Mouse (Mus musculus) T-helper 17 cell (primary cell): ENCODE data around the gene Flnb.

ENCODE experiments used
- in situ Hi-C, 2 experiments: fragments of 300-600 bp; cut with MboI, MseI; formaldehyde crosslinking; loops; 1 replicate in 1 of 2; 2 replicates in 1 of 2; pipeline ENCODE4 v1.15.1; 2025; ENCODE audit warnings: high pct_unique_total_duplicates in 2 of 2

The Flnb gene

DNA sequence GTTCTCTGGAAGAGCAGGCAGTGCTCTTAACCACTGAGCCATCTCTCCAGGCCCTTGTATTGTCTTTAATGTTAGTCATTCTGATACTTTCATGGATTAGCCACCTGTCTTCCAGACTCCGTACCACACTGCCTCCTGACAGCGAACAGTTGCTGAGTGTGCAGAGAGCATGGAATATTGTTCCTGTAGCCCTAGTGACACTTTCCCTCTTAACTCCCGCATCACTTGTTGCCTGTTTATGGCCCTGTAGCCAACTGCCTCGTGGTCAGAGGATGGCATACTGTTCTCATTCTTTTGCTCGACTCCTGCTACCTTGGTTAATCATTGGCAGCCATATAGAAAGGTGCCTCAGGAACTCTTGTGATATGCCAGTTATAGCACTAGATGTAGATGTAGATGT, 45.4 kb downstream of the Flnb start:
- in situ Hi-C loops, result no loop called here

DNA sequence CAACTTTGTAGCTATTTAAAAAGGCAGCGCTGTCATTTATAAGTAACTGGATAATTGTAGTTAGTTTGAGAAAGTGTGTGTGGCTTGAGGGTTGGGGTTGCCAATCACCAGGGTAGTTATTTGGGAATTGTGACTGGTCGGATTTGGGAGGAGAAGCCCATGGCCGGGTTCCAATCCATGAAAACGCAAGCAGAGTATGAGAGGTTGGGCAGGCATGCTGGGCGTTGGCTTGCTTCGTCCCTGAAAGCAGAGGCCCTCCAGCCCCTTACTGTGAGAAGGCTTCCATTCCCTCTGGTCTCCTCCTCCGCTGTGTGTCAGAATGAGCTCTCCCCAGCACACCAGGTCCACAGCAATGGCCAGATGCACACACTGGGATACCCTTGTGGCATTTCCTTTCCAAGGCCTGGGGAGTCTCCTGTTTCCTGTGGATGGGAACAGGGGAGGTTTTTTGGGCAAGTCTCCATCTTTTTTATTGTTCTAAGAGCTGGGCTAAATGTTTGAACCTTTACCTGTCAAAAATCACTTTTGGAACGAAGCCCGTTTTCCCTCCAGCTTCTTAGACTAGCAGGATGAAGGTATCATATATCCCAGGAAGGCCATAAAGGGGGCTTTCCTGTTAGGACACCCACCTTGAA, 46.2 kb downstream of the Flnb start:
- in situ Hi-C loops, result no loop called here

DNA sequence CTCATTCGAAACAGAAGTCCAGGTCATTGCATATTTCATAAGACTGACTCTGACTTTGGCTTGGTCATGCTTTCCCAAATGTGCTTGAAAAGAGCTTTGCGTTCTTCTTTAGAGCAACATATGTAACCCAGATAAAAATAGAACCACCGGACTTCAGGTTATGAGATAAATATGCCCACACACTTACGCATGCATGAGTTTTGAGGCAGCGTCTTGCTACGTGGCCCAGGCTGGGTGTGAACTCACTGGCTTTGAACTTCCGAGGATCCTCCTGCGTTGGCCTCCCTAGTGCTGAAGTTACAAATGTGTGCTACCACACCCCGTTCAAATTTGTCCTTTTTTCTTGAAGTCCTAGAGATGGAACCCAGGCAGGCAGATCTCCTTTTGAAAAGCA, 46.7 kb downstream of the Flnb start:
- in situ Hi-C loops, result no loop called here

DNA sequence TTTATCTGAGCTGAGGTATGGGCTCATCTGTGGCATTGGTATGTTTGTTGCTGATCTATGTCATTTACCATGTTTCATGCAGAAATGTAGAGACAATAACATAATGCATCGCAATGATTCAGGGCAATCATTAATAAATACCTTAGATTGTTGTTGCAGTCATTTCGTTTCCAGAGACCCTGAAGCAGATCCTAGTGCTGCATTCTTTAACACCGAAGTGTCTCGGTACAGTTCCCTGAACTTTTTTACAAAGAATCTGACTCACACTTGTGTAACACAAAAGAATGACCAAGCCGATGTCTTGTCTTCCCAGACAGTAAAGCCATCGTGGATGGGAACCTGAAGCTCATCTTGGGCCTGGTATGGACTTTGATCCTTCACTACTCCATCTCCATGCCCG, 49.5 kb downstream of the Flnb start:
- in situ Hi-C loops, result no loop called here

DNA sequence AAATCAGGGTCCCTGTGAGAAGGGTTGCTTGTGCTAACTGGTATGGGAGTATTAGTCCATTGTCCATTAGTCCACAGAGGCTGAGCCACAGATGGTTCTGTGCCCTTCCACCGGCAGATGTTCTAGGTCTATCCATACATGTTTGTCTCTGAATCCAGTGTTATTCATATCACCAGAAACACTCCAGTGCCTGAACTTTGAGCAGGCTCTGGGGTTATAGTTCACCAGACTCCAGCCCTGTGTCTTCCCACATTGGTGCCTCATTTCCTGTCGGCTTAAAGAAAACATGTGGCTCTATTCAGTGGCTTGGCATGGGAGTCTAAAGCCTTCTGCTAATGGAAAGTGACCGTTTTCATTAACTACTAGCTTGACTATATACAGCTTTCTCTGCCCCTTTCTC, 50.1 kb downstream of the Flnb start:
- in situ Hi-C loops, result no loop called here

DNA sequence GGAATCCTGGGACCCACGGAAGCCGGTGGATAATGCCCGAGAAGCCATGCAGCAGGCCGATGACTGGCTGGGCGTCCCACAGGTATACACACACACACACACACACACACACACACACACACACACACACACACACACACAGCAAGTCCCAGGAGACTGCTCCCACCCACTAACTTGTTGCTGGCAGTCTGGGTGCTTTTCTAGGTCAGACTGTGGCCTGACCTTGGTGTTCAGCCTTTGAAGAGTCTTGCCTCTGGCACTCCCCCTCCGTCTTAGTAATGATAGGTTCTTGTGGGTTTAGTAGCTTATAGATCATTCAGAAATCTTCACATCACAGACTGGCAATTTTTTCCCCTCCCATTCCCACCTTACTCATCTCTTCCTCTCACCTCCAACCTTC, 52.0 kb downstream of the Flnb start:
- in situ Hi-C loops, result no loop called here

DNA sequence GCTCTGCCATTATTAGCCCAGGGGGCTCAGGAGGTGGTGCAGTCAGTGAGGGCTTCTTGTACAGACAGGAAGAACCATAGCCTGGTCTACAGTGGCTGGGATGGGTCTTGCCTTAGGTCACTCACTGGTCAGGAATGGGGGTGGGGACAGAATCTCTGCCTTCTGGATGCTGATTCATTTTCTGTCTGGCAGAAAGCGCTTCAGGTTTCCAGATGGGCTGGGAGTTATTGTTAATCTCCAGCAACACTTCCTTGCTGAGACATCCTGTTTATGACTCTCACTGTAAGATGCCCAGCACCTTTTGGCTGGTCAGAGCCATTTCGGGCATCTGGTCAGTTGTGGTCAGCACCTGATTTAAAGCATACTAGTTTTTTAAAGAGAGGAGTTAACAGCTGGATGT, 55.8 kb downstream of the Flnb start:
- in situ Hi-C loops, result no loop called here

DNA sequence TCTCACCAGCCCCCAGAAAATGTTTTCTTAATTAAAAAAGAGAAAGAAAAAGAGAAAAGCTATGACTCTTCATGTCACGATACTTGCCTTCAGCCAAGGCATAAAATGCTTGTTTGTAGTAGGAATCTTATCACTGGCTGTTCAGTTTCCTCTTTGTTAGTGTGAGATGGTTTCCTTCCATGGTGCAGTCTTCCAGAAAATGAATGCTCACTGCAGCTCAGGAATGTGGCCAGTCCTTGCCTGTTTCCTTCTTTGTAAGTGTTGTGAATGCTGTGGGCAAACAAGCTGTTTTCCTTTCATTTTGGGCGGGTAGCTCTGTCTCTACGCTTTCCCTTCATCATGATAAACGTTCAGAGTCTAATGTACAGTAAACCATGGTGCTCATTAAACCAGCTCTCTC, 56.7 kb downstream of the Flnb start:
- in situ Hi-C loops, result no loop called here

DNA sequence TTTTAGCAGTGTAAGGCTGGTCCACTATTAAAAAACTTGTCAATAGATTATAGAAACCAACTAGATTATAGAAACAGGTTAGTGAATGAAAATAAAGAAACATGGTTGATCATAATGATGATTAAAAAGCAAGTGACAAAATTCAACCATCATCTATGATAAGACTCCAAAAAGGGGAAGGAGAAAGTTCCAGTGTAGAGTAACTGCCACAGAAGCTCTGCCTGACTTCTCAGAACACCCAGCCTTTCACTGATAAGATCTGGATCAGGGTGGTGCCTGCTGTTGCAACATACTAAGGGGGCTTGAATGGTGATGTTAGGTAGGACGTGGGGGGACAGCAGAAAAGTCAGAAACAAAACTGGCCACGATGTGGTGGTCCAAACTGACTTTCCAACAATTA, 60.2 kb downstream of the Flnb start:
- in situ Hi-C loops, result no loop called here

DNA sequence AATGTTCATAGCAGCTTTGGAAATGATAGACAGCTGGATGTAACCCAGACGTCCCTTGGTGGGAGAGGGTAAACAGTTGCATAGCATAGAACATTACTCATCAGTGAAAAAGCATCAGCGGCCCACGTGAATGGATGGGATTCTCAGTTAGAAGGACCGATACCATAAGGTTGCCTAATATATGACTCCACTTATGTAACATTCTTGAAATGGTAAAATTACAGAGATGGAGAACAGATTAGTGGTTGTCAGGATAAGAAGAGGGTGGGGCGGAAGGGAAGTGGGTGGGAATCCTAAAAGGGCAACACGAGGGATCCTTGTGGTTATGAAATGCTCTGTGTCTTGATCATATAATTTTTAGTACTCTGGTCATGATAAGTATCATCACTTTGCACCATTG, 62.6 kb downstream of the Flnb start:
- in situ Hi-C loops, result no loop called here

DNA sequence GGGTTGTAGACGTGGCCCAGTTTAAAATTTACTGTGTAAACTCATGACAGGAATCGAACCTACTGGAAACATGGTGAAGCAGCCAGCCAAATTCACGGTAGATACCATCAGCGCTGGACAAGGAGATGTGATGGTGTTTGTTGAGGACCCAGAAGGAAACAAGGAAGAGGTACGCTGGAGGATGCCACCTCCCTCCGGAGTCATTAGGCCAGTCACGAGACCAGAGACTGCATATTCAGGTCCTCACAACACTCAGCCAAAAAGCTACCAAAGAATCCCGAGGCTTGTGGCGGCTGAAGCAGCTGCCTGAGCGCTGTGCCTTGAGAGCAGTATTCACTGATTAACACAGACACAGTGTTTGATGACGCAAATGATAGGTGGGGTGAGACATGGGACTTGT, 63.8 kb downstream of the Flnb start:
- in situ Hi-C loops, result no loop called here

DNA sequence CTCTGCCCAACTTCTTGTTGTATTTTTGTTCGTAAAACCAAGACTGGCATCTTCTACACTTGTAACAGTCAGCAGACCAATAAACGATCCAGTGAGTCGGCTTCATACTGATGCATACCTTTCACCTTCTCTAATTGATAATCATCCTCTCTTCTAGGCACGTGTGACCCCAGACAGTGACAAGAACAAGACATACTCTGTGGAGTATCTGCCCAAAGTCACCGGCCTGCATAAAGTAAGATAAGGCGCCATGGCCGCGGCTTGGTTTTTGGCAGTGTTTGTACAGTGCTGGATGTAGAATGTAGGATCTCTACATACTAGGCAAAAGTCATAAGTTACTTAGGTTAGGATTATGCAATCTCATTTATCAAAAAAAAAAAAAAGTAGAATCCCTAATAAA, 64.3 kb downstream of the Flnb start:
- in situ Hi-C loops, result no loop called here

DNA sequence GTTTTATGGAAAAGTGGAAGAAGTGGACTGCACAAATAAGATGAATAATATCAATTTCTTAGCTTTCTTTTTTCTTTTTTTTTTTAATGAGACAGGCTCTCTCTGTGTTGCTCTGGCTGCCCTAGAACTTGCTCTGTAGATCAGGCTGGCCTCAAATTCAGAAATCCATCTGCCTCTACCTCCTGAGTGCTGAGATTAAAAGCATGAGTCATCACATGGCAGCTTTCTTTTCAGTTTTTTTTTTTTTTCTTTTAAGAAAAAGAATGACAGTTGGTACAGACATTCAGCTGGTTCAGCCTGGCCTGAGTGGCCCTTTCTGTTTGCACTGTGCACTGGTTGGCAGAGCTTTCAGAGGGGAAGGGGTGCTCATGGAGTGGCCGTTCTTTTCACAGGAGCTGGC, 66.4 kb downstream of the Flnb start:
- in situ Hi-C loops, result no loop called here

DNA sequence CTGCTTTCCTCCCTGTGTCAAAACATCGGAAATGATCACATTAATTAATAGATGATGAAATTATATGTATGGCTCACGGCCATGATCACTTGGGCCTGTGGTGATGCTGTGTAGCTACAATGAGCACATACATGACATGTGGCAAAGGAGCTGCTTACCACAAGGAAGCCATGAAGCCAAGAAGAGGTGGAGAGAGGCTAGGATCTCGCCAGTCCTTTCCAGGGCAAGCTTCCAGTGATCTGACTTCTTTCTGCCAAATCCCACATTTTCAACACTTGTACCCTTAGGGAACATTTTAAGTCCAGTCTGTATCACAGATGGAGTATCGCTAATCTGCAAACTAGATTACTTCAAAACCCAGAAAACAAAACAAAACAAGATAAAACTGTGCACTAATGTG, 67.1 kb downstream of the Flnb start:
- in situ Hi-C loops, result no loop called here

DNA sequence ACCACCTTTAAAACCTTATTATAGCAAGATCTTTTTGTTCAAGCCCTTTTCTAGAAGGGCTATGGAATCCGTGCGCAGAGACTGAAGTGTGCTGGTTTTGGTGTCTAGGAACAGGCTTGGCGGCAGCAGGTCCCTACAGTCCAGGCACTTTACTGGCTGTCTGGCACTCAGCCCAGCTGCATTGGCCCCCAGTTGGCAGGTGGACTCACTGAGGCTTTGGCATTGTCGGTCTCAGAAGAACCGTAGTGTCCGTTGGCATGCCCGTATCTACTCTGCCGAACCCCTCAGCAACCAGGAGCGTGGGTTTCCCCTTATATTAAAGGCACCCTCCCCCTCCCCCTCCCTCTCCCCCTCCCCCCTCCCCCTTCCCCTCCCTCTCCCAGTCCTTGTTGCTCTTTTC, 67.8 kb downstream of the Flnb start:
- in situ Hi-C loops, result no loop called here

DNA sequence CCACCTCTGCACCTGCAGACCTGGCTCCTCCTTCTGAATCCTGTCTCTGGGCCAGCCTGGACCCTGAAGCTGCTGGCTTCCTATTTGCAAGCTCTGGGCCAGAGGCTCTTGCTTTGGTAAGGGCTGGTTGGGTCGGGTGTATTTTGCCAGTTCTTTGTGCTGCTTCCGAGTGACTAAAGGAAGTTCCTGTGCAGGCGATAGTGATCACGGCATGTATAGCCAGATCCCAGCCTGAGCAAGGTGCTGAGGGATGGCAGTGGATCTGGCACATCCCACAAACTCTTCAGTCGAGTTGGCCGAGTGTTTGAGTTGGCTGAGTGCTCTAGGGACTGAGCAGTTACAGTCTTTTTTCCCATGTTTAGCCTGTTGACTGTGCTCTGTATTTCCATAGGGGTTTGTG, 68.3 kb downstream of the Flnb start:
- in situ Hi-C loops, result no loop called here

DNA sequence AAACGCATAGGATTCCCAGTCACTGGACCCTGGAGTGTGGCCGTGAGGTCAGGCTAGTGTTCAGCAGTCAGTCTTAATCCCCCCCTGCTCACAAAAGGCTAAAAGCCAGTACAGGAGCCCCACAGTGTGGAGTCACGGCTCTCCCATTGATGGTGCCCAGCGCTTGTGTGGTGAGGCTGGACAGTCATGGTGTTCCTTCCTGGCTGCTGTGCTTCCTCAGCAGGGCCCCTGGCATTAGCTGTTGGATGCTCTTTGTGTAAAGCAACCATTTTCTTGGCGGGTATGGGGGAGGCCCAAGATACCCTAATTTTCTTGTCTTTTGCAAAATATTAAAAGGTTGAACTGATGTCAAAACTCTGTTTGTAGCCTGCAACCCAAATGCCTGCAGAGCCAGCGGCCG, 69.4 kb downstream of the Flnb start:
- in situ Hi-C loops, result no loop called here

DNA sequence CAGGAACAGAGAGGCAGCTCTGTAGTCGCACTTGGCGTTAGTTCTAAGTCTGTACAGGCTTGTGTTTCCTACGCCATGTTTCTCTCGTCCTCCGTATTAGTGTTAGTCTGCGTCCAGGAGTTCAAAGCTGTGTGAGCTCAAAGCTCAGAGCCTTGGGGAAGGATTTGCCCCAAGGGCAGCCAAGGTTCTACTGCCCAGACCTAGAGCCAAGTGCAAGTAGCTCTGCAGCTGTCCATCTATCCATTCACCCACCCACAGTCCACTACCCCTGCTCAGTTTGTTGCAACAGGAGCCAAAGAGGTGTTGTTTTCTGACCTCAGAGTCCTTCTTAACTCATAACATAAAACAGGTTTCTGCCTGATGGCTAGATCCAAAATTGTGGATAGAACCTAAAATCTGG, 70.5 kb downstream of the Flnb start:
- in situ Hi-C loops, result no loop called here

DNA sequence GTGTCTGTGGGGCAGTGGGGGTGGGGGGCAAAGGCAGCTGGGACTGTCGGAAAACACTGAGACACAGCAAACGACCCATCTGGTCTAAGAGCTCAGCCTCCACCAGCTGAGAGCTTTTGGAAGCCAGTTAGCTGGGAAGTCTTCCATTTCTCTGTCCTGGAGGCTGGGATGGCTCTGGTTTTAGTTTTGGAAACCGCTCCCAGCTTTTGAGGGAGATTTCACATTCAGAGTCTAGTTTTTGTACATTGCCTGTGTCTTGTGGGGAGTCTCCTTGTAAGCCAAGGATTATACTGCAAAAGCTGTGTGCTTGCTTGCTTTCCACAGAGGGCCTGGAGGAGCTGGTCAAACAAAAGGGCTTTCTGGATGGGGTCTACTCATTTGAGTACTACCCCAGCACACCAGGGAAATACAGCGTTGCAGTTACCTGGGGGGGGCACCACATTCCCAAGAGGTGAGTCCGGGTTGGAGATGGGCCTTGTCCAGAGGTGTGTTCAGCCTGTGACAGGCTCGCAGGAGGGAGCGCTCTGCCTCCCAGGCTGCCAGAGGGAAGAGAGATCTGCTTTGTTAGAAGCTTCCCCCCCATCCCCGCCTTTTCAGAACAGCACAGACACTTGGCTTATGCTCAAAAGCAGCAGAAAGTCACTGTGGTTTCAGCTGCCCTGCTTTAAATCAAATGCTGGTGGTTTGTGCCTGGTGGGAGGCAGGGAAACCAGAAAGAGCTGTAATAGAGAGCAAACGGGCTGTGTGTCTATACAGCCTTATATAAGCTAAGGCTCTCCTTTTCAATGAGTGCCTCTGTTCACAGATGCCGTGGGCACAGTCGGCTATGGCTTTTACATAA, 71.3 kb downstream of the Flnb start:
- in situ Hi-C loops, result no loop called here

DNA sequence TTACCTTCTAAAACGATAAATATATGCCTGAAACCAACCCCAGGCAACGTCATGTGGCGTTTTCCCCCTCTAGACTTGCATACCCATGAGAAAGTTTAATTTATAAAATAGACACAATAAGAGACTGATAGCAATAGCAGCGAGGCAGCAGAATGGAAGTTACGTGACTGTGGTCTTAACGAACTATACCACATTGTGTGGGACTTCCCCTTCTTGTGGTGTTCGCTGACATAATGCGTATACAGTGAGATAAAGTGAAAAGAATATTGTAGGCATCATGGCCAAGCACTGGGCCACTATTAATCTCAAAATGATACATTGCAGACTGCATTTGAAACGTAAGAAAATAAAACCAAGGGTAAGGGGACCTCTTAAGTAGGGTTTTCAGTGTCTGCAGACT, 72.1 kb downstream of the Flnb start:
- in situ Hi-C loops, result loop anchor here in 1 of 2 experiments (5.0 kb wide), 1 partner anchor 73 kb away; the partner anchor contains the start of gene Flnb

DNA sequence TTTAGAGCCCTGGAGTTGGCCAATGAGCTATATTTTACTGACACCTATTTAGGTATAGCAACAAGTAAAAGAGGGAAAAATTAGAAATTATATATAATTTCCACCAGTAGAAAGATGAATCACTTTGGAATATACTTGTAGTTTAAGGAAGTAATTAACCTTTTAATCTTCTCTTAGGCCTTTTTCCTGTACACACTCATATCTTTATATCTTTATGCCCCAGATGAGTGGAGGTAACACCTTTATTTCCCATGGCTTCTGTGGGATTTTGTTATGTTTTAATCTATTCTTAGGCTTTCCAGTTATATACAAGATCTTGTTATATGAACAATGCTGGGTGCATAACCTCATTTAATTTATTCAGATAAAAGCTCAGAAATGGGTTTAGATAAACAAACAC, 73.6 kb downstream of the Flnb start:
- in situ Hi-C loops, result loop anchor here in 1 of 2 experiments (5.0 kb wide), 1 partner anchor 74 kb away; the partner anchor contains the start of gene Flnb

DNA sequence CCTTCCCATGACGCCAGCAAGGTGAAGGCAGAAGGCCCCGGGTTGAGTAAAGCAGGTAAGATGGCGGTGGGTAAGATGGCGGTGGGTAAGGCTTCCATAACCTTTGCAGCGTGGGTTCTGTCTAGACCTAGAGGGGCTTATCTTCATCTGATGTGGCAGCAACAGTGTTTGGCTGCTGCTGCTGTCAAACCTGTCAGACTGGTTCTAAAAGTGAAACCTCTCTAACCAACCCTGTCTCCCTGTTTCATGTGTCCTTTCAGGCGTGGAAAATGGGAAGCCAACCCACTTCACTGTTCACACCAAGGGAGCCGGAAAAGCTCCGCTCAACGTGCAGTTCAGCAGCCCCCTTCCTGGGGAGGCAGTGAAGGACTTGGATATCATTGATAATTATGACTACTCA, 78.4 kb downstream of the Flnb start:
- in situ Hi-C loops, result no loop called here

DNA sequence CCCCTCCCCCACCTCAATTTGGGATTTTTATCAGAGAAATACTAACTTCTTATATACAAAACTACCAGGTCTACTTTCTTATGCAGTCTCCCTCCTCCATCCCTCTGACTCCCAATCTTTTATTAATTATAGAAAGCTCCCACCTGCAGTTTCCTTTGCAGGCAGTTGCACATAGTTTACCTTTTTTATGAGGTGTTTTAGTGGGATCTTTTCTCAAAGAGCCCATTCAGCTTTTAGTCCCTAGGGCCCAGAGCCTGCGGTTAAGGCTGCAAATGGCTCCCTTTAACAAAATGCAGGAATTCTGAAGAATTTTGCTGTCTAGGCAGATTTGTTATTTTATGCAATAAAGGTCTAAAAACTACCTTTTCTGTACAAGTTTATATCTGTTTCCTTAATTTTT, 78.9 kb downstream of the Flnb start:
- in situ Hi-C loops, result no loop called here
